10 mouse cellular contexts compared by ENCODE assay signal in genomic region chr2:10371459-10371817, GRCm38 (mm10). TPM values are rescaled to one million over a fixed set of nuclear protein-coding genes. Genes with fewer than 3 reads are reported as not detected.
A peak's percentile ranks its signal among the peaks of the same experiment; 100 is the strongest.
DNase-seq lines count a peak whose midpoint lies in the region; ATAC-seq and TF ChIP-seq lines count a peak whose summit lies in the region.
"Had no signal": no experiment of that assay in that cellular context is flagged by ENCODE, and none has a peak within 500 bp of the region (broad histone marks: within the 10 kb centered on the region; RNA-seq: fewer than 3 reads in every experiment).

No protein-coding gene starts in this region.

- TF ChIP-seq CTCF in thymus, adult 2 months (IDR thresholded peaks at IDR 0.05; ENCODE audit: borderline replicate concordance, control insufficient read depth, extremely low read depth, insufficient read depth, low read length, poor library complexity), result no peak

- intact Hi-C loops in heart, postnatal 36 days (cut with DNase I), result loop anchor here (10.0 kb wide), 1 partner anchor 497 kb away; no protein-coding TSS in a partner anchor

- H3K9ac ChIP-seq in heart, embryonic 11.5 days (ENCODE audit: low read depth, low read length), result no peak overlapping the region
- H3K9ac ChIP-seq in hindbrain, embryonic 16.5 days (ENCODE audit: low read depth, low read length), result no peak overlapping the region

- H3K4me3 ChIP-seq in heart, embryonic 11.5 days (ENCODE audit: low read depth, low read length), result peak overlapping the region; percentile 48; the same call in 1 of the 2 replicates
- no peak overlapping the region for H3K4me3 ChIP-seq in thymus, adult 2 months (ENCODE audit: control insufficient read depth, insufficient read depth, low read length)
- no peak overlapping the region; the same call in 1 of the 2 replicates for H3K4me3 ChIP-seq in hindbrain, embryonic 16.5 days (ENCODE audit: low read length)

- H3K36me3 ChIP-seq in heart, embryonic 11.5 days (ENCODE audit: control insufficient read depth, insufficient read depth, low read length), result no peaks in the 10 kb centered on the region
- no peaks in the 10 kb centered on the region for H3K36me3 ChIP-seq in thymus, adult 2 months (ENCODE audit: control insufficient read depth, insufficient read depth, low read length)
- H3K36me3 ChIP-seq in hindbrain, embryonic 16.5 days (ENCODE audit: control insufficient read depth, insufficient read depth, low read length), result no peaks in the 10 kb centered on the region
- H3K36me3 ChIP-seq: midbrain, embryonic 12.5 days had no signal

- no peak for DNase-seq in heart, postnatal 36 days
- peak; percentile 6 for DNase-seq in thymus, adult 2 months
- no peak for DNase-seq in thymus, postnatal 10 days (ENCODE audit: low spot score in 2 of 2)
- DNase-seq in thymus, postnatal 4 days, result peak; percentile 10
- DNase-seq in adrenal gland, postnatal 4 days (ENCODE audit: low spot score in 2 of 2), result no peak
- no peak for DNase-seq in right cerebral cortex, postnatal 10 days (ENCODE audit: low spot score in 2 of 2)
- DNase-seq: right cerebral cortex, postnatal 14 days had no signal

- TF ChIP-seq POLR2A in thymus, adult 2 months (IDR thresholded peaks at IDR 0.05; ENCODE audit: control insufficient read depth, extremely low read depth, insufficient read depth, low read length, poor library complexity), result no peak

- 3% methylated on average over 16 of the region's 16 CpGs for WGBS in heart, embryonic 11.5 days (ENCODE audit: insufficient replicate concordance)
- 16% methylated on average over 16 of the region's 16 CpGs for WGBS in thymus, adult 2 months
- WGBS in hindbrain, embryonic 16.5 days, result 5% methylated on average over 16 of the region's 16 CpGs

- no peak for ATAC-seq in heart, embryonic 11.5 days (replicated peaks; ENCODE audit: insufficient number of reproducible peaks, low FRiP score, low TSS enrichment)
- ATAC-seq in hindbrain, embryonic 16.5 days, result no peak

- no peaks in the 10 kb centered on the region for H3K9me3 ChIP-seq in heart, embryonic 11.5 days (replicated peaks; ENCODE audit: control insufficient read depth, low read length)
- H3K9me3 ChIP-seq in hindbrain, embryonic 16.5 days (ENCODE audit: control insufficient read depth, low read length), result no peaks in the 10 kb centered on the region
- H3K9me3 ChIP-seq: midbrain, embryonic 12.5 days had no signal

- peak overlapping the region; percentile 14; the same call in 1 of the 2 replicates for H3K4me2 ChIP-seq in heart, embryonic 11.5 days
- peak overlapping the region; percentile 10 for H3K4me2 ChIP-seq in hindbrain, embryonic 16.5 days (ENCODE audit: low read length)

- H3K27me3 ChIP-seq in heart, embryonic 11.5 days (ENCODE audit: control insufficient read depth, insufficient read depth, low read length), result peaks cover 59% of the 10 kb centered on the region
- H3K27me3 ChIP-seq in thymus, adult 2 months (ENCODE audit: control insufficient read depth, insufficient read depth, low read length), result peaks cover 24% of the 10 kb centered on the region
- peaks cover 40% of the 10 kb centered on the region for H3K27me3 ChIP-seq in hindbrain, embryonic 16.5 days (replicated peaks; ENCODE audit: control insufficient read depth, insufficient read depth, low read length)

- H3K4me1 ChIP-seq in heart, embryonic 11.5 days (ENCODE audit: control insufficient read depth, insufficient read depth, low read length), result peaks cover 6% of the 10 kb centered on the region
- peaks cover 21% of the 10 kb centered on the region for H3K4me1 ChIP-seq in thymus, adult 2 months (replicated peaks; ENCODE audit: control insufficient read depth, insufficient read depth, low read length)
- peaks cover 21% of the 10 kb centered on the region for H3K4me1 ChIP-seq in hindbrain, embryonic 16.5 days (ENCODE audit: control insufficient read depth, insufficient read depth, low read depth, low read length)

- H3K27ac ChIP-seq in heart, embryonic 11.5 days (ENCODE audit: low read depth, low read length), result no peak overlapping the region
- no peak overlapping the region for H3K27ac ChIP-seq in thymus, adult 2 months (ENCODE audit: control insufficient read depth, insufficient read depth, low read length)
- no peak overlapping the region for H3K27ac ChIP-seq in hindbrain, embryonic 16.5 days (ENCODE audit: low read depth, low read length)
- H3K27ac ChIP-seq: midbrain, embryonic 12.5 days had no signal

RNA-seq across cellular contexts. Expression of gene Sfmbt2, which starts 1.1 kb away (rescaled TPM):
- polyA plus RNA-seq in heart, embryonic 11.5 days (2014; fragmentation: Nextera tagmentation; extraction: Ambion mirVana), result 1.5 and 1.6 TPM in 2 replicates
- under 1 TPM; 0.31 to 0.70 TPM for total RNA-seq in heart, postnatal 36 days (2021)
- 1.6 and 1.7 TPM in 2 replicates for polyA plus RNA-seq in thymus, adult 2 months (2012; rRNA removed)
- 6.3 and 6.6 TPM in 2 replicates for polyA plus RNA-seq in hindbrain, embryonic 16.5 days (2015; fragmentation: Nextera tagmentation; extraction: Ambion mirVana)
- total RNA-seq in adrenal gland, postnatal 4 days (2021), result 1 to 10 TPM; 2.3 to 2.9 TPM

Comparison
In these comparisons a context has a peak if more than half of its experiments do, and no peak if none do; other contexts are left out.
1. DNase-seq: peak in thymus, adult 2 months (single experiment) and thymus, postnatal 4 days (single experiment); none in heart, postnatal 36 days (0 of 2), thymus, postnatal 10 days (0 of 2), adrenal gland, postnatal 4 days (0 of 2) and right cerebral cortex, postnatal 10 days (0 of 2).